Mouse (Mus musculus): ENCODE results near the gene Kcng3. TPM values are rescaled to one million over a fixed set of nuclear protein-coding genes. Genes with fewer than 3 reads are reported as not detected.

The Kcng3 gene
- polyA plus RNA-seq, 1 experiment: 0.72 TPM

DNA sequence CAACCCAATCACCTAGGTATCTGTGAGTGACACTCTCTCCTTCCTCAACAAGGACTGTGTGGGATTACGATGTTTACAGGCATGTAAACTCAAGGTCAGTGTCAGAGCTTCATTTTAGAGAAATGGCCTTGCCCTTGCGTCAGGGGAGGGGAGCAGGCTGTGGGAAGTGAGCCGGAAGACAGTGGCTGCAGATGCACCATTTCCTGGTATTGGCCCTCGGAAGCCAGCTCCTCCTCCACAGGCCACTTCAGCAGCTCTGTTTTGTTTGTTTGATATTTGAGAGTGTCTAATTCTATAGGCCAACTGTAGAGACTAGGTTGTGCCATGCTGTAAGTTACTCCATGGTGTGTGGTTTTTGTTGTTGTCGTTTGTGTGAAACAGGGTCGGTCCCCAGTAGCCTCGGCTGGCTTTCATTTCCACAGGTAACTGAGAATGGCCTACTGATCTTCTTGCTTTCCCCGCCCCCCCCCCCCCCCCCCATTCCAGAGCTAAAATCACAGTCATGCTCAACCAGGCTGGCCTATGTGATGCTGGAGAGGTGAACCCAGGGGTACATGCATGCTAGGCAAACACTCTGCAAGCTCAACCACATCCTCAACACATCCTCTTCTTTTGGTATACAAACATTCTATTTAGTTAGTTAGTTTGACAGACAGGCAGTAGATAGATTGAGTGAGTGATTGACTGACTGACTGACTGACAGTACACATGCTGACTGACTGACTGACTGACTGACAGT lies 14.9 kb upstream of the Kcng3 start:
- no peaks in the 10 kb centered on the region for H3K36me3 ChIP-seq (ENCODE audit: control insufficient read depth, insufficient read depth, low read length)
- H3K4me1 ChIP-seq (ENCODE audit: control insufficient read depth, insufficient read depth, low read length): no peaks in the 10 kb centered on the region
- no peak overlapping the region for H3K27ac ChIP-seq (ENCODE audit: control insufficient read depth, insufficient read depth, low read depth, low read length)
- no peaks in the 10 kb centered on the region for H3K27me3 ChIP-seq (ENCODE audit: control insufficient read depth, insufficient read depth, low read length)
- peak overlapping the region; percentile 32 for H3K4me3 ChIP-seq (ENCODE audit: control insufficient read depth, low read depth, low read length)
- no peak for TF ChIP-seq POLR2A (IDR thresholded peaks at IDR 0.05; ENCODE audit: control insufficient read depth, low read depth, low read length)
- no peak for TF ChIP-seq CTCF (IDR thresholded peaks at IDR 0.05; ENCODE audit: control insufficient read depth, insufficient read depth, insufficient replicate concordance, low read depth, low read length)

DNA sequence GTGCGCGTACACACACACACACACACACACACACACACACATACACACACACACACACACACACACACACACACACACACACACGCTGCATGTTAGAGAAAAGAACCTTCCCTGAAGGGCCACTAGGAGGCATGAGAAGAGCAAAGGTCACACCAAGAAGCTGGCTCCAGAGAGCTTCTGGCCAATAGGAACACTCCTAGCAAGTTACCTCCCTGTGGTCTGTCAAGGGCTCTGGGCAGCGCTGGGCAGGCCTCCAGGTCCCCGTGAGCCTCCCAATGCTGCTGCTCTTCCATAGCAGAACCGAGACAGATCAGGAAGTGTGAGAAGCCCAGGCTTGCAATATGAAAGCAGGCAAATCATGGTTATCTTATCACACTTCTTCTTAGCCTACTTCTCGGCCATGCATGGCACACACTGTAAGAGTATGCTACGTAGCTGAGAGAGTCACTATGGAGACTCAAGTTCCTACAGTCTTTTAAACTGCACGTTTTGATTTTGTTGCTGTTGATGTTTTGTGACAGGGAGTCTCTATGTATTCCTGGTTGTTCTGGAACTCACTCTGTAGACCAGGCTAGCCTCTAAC lies 13.6 kb upstream of the Kcng3 start:
- Histone ChIP-seq H3K27me3 (ENCODE audit: control insufficient read depth, insufficient read depth, low read length) (no peaks in the 10 kb centered on the region), H3K4me1 (ENCODE audit: control insufficient read depth, insufficient read depth, low read length) (no peaks in the 10 kb centered on the region), H3K27ac (ENCODE audit: control insufficient read depth, insufficient read depth, low read depth, low read length) (no peak overlapping the region), H3K36me3 (ENCODE audit: control insufficient read depth, insufficient read depth, low read length) (no peaks in the 10 kb centered on the region), H3K4me3 (ENCODE audit: control insufficient read depth, low read depth, low read length) (no peak overlapping the region)
- TF ChIP-seq CTCF (IDR thresholded peaks at IDR 0.05; ENCODE audit: control insufficient read depth, insufficient read depth, insufficient replicate concordance, low read depth, low read length): no peak

DNA sequence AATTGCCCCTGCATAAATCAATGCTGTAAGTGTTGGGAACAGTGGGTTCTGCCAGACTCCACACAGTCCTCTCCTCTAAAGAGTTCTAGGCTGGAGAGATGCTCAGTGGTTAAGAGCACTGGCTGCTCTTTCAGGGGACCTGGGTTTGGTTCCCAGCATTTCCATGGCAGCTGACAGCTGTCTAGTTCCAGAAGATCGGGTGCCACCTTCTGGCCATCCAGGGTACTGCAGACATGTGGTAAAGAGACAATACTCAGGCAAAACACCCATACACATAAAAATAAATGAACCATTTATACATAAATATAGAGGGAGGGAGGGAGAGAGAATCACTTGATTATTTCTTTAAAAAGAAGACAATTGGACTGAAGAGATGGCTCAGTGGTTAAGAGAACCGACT lies 5.7 kb upstream of the Kcng3 start:
- Histone ChIP-seq H3K36me3 (ENCODE audit: control insufficient read depth, insufficient read depth, low read length) (no peaks in the 10 kb centered on the region), H3K4me1 (ENCODE audit: control insufficient read depth, insufficient read depth, low read length) (peaks cover 3% of the 10 kb centered on the region), H3K27me3 (ENCODE audit: control insufficient read depth, insufficient read depth, low read length) (no peaks in the 10 kb centered on the region), H3K27ac (ENCODE audit: control insufficient read depth, insufficient read depth, low read depth, low read length) (no peak overlapping the region), H3K4me3 (ENCODE audit: control insufficient read depth, low read depth, low read length) (no peak overlapping the region)
- TF ChIP-seq CTCF (IDR thresholded peaks at IDR 0.05; ENCODE audit: control insufficient read depth, insufficient read depth, insufficient replicate concordance, low read depth, low read length) (peak; percentile 63; the same call in 1 of the 2 replicates), POLR2A (IDR thresholded peaks at IDR 0.05; ENCODE audit: control insufficient read depth, low read depth, low read length) (no peak)

DNA sequence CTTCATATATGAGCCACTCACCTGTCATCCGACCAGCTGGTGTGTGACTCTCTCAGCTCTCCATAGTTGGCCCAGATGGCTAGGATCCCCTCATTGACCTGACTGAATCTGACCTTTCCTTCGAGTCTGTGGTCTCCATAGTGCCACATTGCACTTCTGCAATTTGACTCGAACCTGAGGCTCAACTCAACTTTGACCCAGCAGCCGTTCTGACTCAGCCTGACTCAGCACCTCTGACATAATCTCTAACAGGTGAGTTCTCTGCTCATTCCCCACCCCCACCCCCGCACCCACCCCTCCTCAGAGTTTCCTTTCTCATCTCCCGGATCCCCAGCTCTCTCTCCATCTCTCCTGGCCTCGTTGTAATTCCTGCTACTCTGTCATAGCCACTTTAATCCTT lies 4.7 kb upstream of the Kcng3 start:
- peaks cover 10% of the 10 kb centered on the region for H3K4me1 ChIP-seq (ENCODE audit: control insufficient read depth, insufficient read depth, low read length)
- no peak overlapping the region for H3K4me3 ChIP-seq (ENCODE audit: control insufficient read depth, low read depth, low read length)
- TF ChIP-seq POLR2A (IDR thresholded peaks at IDR 0.05; ENCODE audit: control insufficient read depth, low read depth, low read length) (no peak), CTCF (IDR thresholded peaks at IDR 0.05; ENCODE audit: control insufficient read depth, insufficient read depth, insufficient replicate concordance, low read depth, low read length) (no peak)
- no peak overlapping the region for H3K27ac ChIP-seq (ENCODE audit: control insufficient read depth, insufficient read depth, low read depth, low read length)
- H3K36me3 ChIP-seq (ENCODE audit: control insufficient read depth, insufficient read depth, low read length): no peaks in the 10 kb centered on the region
- no peaks in the 10 kb centered on the region for H3K27me3 ChIP-seq (ENCODE audit: control insufficient read depth, insufficient read depth, low read length)

DNA sequence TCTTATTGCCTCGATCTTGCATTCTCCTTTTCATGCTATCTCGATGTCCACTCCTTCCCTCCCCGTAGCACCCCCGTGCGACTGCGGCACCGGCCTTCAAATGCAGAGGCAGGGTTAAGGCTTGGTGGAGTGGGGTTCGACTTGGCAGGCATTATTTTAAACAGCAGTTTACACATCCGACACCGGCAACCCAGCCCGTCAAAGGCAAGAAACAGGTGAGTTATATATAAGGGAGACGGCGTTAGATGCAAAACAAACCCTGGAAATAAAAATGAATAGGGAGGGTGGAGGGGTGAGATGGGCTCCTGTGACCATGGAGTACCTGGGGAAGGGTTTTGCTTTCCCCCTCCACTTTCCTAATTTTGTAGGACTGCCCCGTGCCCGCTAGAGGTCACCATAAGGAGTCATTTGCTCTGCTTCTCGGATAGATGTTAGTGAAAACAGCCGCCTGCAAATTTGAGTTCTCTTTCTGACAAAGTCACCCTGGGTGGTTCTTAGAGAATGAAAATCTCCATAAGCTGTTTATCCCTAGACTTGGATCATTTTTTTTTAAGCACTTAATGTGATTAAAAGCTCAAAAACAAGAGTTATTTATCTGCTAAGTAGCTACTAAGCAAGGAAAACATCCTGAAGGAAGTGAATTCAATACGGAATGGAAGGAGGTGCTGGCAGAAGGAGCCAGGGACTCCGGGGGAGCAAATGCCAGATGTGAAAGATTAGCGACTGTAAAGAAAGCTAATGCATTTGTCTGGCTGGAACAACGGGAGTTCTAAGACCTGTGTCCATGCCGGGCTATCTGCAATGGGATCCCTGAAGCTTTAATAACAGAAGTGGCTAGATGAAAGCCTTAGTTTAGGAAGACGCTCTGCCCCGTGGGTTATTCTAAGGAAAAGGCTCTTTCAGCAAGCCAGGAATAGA lies 1.2 kb upstream of the Kcng3 start:
- no peak for TF ChIP-seq CTCF (IDR thresholded peaks at IDR 0.05; ENCODE audit: control insufficient read depth, insufficient read depth, insufficient replicate concordance, low read depth, low read length)
- no peak for TF ChIP-seq POLR2A (IDR thresholded peaks at IDR 0.05; ENCODE audit: control insufficient read depth, low read depth, low read length)
- Histone ChIP-seq H3K36me3 (ENCODE audit: control insufficient read depth, insufficient read depth, low read length) (no peaks in the 10 kb centered on the region), H3K4me1 (ENCODE audit: control insufficient read depth, insufficient read depth, low read length) (peaks cover 20% of the 10 kb centered on the region), H3K4me3 (ENCODE audit: control insufficient read depth, low read depth, low read length) (peak overlapping the region; percentile 85), H3K27ac (ENCODE audit: control insufficient read depth, insufficient read depth, low read depth, low read length) (peak overlapping the region; percentile 10; the same call in 1 of the 2 replicates), H3K27me3 (ENCODE audit: control insufficient read depth, insufficient read depth, low read length) (no peaks in the 10 kb centered on the region)

DNA sequence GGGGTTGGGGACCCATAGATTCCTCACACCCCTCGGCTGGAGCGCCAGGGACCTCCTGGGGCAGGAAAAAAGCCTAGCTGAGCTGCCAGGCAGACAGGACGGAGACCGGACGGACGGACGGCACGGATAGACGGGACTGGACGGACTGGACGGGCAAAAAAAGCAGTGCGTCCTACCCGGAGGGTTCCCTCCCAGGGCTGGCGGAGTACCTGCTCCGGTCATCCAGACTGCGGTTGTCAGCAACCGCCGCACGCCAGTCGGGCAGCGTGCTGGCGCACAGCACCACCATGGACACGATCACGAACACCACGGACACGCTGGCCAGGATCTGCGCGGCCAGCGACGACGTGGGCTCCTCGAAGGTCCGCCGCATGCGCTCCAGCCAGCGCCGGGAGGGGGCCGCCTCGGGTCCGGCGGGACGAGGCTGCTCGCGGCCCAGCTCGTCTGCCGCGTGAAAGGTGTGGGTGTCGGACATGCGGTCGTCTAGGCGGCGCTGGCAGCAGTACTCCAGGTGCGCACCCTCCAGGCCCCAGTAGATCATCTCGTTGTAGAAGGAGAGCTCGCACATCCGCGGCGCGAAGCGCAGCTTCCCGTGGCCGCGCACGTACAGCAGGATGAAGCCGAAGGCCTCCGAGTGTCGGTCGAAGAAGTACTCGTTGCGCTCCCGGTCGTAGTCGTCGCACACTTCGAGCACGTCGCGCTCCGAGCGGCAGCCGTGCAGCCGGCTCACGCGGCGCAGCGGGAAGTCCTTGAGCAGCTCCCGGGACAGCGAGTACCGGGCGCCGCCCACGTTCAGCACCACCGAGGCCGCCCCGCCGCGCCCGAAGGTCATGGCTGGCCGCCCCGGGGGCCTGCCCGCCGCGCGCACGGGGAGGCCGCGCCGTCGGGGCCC lies 662 bp downstream of the Kcng3 start:
- Histone ChIP-seq H3K27ac (ENCODE audit: control insufficient read depth, insufficient read depth, low read depth, low read length) (no peak overlapping the region), H3K4me1 (ENCODE audit: control insufficient read depth, insufficient read depth, low read length) (peaks cover 20% of the 10 kb centered on the region), H3K27me3 (ENCODE audit: control insufficient read depth, insufficient read depth, low read length) (no peaks in the 10 kb centered on the region), H3K4me3 (ENCODE audit: control insufficient read depth, low read depth, low read length) (peak overlapping the region; percentile 85), H3K36me3 (ENCODE audit: control insufficient read depth, insufficient read depth, low read length) (no peaks in the 10 kb centered on the region)
- TF ChIP-seq CTCF (IDR thresholded peaks at IDR 0.05; ENCODE audit: control insufficient read depth, insufficient read depth, insufficient replicate concordance, low read depth, low read length) (no peak), POLR2A (IDR thresholded peaks at IDR 0.05; ENCODE audit: control insufficient read depth, low read depth, low read length) (no peak)

All from testis, adult 2 months (tissue).